Mouse (Mus musculus) CH12.LX (cell line): ENCODE results near the gene Rnf6.

Experiments used
- CHD1 ChIP-seq: IDR thresholded peaks from 2 replicates; pipeline ENCODE4 v1.6.1; 2012; ENCODE audit warnings: low read depth, low read length, improper control_type of control experiment, inconsistent platforms
- CTCF ChIP-seq, 2 experiments: IDR thresholded peaks in 1 of 2; conservative IDR thresholded peaks in 1 of 2; 2 replicates each; pipeline ENCODE4 v1.5.1; 2011 to 2012; ENCODE audit warnings: low read depth in 2 of 2, low read length in 2 of 2, improper control_type of control experiment in 1 of 2, inconsistent platforms in 1 of 2, mild to moderate bottlenecking in 1 of 2, moderate library complexity in 1 of 2
- EP300 ChIP-seq: IDR thresholded peaks from 2 replicates; pipeline ENCODE4 v1.6.1; 2011; ENCODE audit warnings: low read length, improper control_type of control experiment
- ETS1 ChIP-seq: conservative IDR thresholded peaks from 2 replicates; pipeline ENCODE4 v1.6.1; 2012; ENCODE audit warnings: low read depth, mild to moderate bottlenecking, inconsistent platforms, low read length, improper control_type of control experiment, moderate library complexity
- GABPA ChIP-seq: IDR thresholded peaks from 2 replicates; pipeline ENCODE4 v1.6.1; 2012; ENCODE audit warnings: low read depth, low read length, improper control_type of control experiment, inconsistent platforms; ENCODE audit not compliant: insufficient replicate concordance
- HCFC1 ChIP-seq: IDR thresholded peaks from 2 replicates; pipeline ENCODE4 v1.6.1; 2012; ENCODE audit warnings: low read depth, mild to moderate bottlenecking, inconsistent platforms, low read length, improper control_type of control experiment
- MAX ChIP-seq: IDR thresholded peaks from 2 replicates; pipeline ENCODE4 v1.6.1; 2011; ENCODE audit warnings: low read length, improper control_type of control experiment
- MAZ ChIP-seq: IDR thresholded peaks from 2 replicates; pipeline ENCODE4 v1.6.1; 2012; ENCODE audit warnings: low read depth, mild to moderate bottlenecking, inconsistent platforms, low read length, improper control_type of control experiment, moderate library complexity
- POLR2A ChIP-seq: IDR thresholded peaks from 2 replicates; pipeline ENCODE4 v1.6.1; 2011; ENCODE audit warnings: low read depth, mild to moderate bottlenecking, improper control_type of control experiment, low read length
- RAD21 ChIP-seq: IDR thresholded peaks from 2 replicates; pipeline ENCODE4 v1.6.1; 2011; ENCODE audit warnings: low read depth, mild to moderate bottlenecking, low read length, improper control_type of control experiment, moderate library complexity
- USF1 ChIP-seq: IDR thresholded peaks from 2 replicates; pipeline ENCODE4 v1.6.1; 2014; ENCODE audit warnings: low read depth, mild to moderate bottlenecking, inconsistent platforms, low read length, improper control_type of control experiment
- ZC3H11A ChIP-seq: IDR thresholded peaks from 2 replicates; pipeline ENCODE4 v1.6.1; 2012; ENCODE audit warnings: low read depth, mild to moderate bottlenecking, inconsistent platforms, low read length, improper control_type of control experiment
- ZKSCAN1 ChIP-seq: IDR thresholded peaks from 2 replicates; pipeline ENCODE4 v1.6.1; 2012; ENCODE audit warnings: low read depth, inconsistent platforms, low read length, improper control_type of control experiment, borderline replicate concordance

DNA sequence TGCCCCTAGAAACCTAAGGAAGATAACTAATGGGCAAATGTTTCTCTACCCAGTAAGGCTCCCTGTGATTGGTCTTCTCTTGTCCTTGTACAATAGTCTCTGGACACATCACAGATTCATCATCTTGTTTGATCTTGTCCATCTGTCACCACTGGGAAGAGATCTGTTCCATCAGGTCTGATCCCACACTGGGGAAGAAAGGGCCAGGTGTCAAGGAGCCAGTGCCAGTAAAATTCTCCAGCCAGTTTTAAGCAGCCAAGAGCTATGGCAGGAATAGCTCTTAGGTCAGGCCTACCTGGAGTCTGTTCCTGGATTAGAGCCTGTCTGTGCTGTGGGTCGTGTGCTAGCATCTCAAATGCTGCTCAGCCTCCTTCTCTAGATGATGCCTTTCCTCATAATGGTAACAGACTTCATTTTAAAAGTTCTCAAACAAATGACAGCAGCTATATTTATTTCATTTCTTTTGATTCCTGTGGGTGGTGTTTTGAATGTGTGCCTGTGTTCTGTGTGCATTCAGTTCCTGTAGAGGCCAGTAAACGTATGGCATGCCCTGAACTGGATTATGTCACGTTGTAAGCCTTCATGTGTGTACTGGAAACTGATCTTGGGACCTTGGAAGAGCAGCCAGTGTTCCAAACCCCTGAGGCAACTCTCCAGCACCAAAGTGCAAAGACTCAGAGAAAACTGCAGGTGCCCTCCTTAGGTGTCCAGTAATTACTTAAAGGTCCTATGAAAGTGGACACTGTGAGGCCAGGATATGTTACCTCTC lies 30.7 kb downstream of the Rnf6 start:
- TF ChIP-seq CTCF (conservative IDR thresholded peaks at IDR 0.05 in 1 of 2, IDR thresholded peaks at IDR 0.05 in 1 of 2; ENCODE audit: low read depth in 2 of 2, low read length in 2 of 2) (no peak), ZC3H11A (no peak), USF1 (no peak), RAD21 (no peak), MAX (no peak), HCFC1 (no peak), POLR2A (no peak), MAZ (no peak), ETS1 (no peak), ZKSCAN1 (no peak), EP300 (no peak), CHD1 (no peak), GABPA (no peak)
